Mouse (Mus musculus): ENCODE measurements around the gene Cubn. TPM values are rescaled to one million over a fixed set of nuclear protein-coding genes. Genes with fewer than 3 reads are reported as not detected.
A peak's percentile ranks its signal among the peaks of the same experiment; 100 is the strongest.

Cubn gene
- polyA plus RNA-seq, 1 experiment from 2014 or later, result 5.2 TPM

GRCm38 (mm10) chr2:13391018-13391417 lies 100.6 kb downstream of the Cubn start:
- 35% methylated on average over 3 of the region's 3 CpGs for whole genome bisulfite sequencing
- Histone ChIP-seq H3K27ac (ENCODE audit: low read depth) (no peak overlapping the region), H3K4me2 (ENCODE audit: low read length) (no peak overlapping the region), H3K36me3 (ENCODE audit: control insufficient read depth, insufficient read depth, low read length) (no peaks in the 10 kb centered on the region), H3K9ac (ENCODE audit: low read length) (no peak overlapping the region), H3K4me1 (replicated peaks; ENCODE audit: control insufficient read depth, insufficient read depth, low read length) (no peaks in the 10 kb centered on the region), H3K27me3 (replicated peaks; ENCODE audit: control insufficient read depth, insufficient read depth, low read length) (no peaks in the 10 kb centered on the region), H3K4me3 (ENCODE audit: low read depth, low read length) (no peak overlapping the region), H3K9me3 (ENCODE audit: control insufficient read depth, low read length) (no peaks in the 10 kb centered on the region)
- DNase-seq (ENCODE audit: low spot score) (no peak), ATAC-seq (replicated peaks; ENCODE audit: low FRiP score, low TSS enrichment, low read depth) (no peak)

DNA sequence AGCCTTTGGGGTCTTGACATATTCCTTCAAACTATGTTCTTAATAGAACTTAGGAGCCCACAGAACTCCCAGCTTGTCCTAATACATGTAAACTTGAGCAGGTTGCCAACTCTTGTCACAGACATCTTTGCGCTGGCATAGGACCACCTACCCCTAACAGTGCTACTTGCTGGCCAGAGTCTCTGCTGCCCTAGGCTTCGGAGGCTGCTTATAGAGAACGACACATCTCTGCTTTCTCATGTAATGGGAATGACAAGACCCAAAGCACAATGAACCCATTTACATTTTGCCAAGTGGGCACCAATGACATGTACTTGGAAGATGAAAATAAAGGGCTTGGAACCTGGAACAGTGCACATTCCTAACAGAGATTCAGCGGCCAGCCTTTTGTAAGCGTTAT lies 105.0 kb downstream of the Cubn start:
- WGBS, result 92% methylated on average over 5 of the region's 5 CpGs
- no peak overlapping the region for H3K27ac ChIP-seq (ENCODE audit: low read depth)
- no peaks in the 10 kb centered on the region for H3K27me3 ChIP-seq (replicated peaks; ENCODE audit: control insufficient read depth, insufficient read depth, low read length)
- DNase-seq (ENCODE audit: low spot score) (no peak), ATAC-seq (replicated peaks; ENCODE audit: low FRiP score, low TSS enrichment, low read depth) (no peak)
- no peak overlapping the region for H3K4me3 ChIP-seq (ENCODE audit: low read depth, low read length)
- H3K9me3 ChIP-seq (ENCODE audit: control insufficient read depth, low read length), result no peaks in the 10 kb centered on the region
- no peaks in the 10 kb centered on the region for H3K36me3 ChIP-seq (ENCODE audit: control insufficient read depth, insufficient read depth, low read length)
- H3K4me2 ChIP-seq (ENCODE audit: low read length), result no peak overlapping the region
- H3K9ac ChIP-seq (ENCODE audit: low read length), result no peak overlapping the region
- H3K4me1 ChIP-seq (replicated peaks; ENCODE audit: control insufficient read depth, insufficient read depth, low read length), result peaks cover 11% of the 10 kb centered on the region

DNA sequence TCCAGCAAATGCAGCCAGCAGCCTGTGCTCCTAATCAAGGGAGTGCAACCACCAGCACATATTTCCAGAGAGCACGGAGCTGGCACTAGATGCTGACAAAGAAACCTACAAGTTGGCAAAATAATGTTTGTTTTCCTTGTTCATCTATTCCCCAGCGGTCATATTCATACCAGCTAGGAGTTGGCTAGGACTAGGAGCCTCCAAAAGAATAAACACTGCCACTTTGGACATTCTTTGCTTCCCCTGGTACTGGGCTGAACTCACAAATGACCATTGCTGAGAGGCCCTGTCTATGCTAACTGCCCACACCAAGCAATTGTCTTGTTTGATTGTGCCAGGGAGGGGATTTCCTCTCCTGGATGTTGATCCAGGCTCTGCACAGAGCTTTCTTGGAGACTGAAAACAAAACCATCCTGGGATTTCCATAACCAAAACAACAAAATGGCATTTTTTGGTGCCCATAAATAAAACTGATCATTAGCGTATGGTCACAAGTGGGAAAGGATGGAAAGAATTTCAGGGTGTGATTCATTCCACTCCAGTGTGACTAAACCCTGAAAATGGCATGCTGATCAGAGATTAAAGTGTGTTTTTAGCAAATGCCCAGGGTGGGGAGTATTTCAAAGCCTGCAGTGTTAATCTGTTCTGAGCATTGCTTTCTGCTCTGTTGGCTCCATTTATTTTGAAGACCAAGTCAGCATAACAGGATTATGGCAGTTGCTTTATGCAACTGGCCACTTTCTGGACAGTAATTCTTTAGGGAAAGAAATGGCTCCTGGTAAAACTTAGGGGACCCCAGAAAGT lies 105.9 kb downstream of the Cubn start:
- Histone ChIP-seq H3K4me3 (ENCODE audit: low read depth, low read length) (no peak overlapping the region), H3K27me3 (replicated peaks; ENCODE audit: control insufficient read depth, insufficient read depth, low read length) (no peaks in the 10 kb centered on the region), H3K36me3 (ENCODE audit: control insufficient read depth, insufficient read depth, low read length) (no peaks in the 10 kb centered on the region), H3K9me3 (ENCODE audit: control insufficient read depth, low read length) (no peaks in the 10 kb centered on the region), H3K9ac (ENCODE audit: low read length) (no peak overlapping the region), H3K27ac (ENCODE audit: low read depth) (peak overlapping the region; percentile 48; the same call in 1 of the 2 replicates), H3K4me1 (replicated peaks; ENCODE audit: control insufficient read depth, insufficient read depth, low read length) (peaks cover 11% of the 10 kb centered on the region), H3K4me2 (ENCODE audit: low read length) (no peak overlapping the region)
- 55% methylated on average over 3 of the region's 3 CpGs for WGBS
- no peak for DNase-seq (ENCODE audit: low spot score)
- ATAC-seq (replicated peaks; ENCODE audit: low FRiP score, low TSS enrichment, low read depth), result no peak

GRCm38 (mm10) chr2:13384775-13385541 lies 106.7 kb downstream of the Cubn start:
- H3K9me3 ChIP-seq (ENCODE audit: control insufficient read depth, low read length), result no peaks in the 10 kb centered on the region
- peak; percentile 53; the same call in 1 of the 2 replicates for ATAC-seq (replicated peaks; ENCODE audit: low FRiP score, low TSS enrichment, low read depth)

DNA sequence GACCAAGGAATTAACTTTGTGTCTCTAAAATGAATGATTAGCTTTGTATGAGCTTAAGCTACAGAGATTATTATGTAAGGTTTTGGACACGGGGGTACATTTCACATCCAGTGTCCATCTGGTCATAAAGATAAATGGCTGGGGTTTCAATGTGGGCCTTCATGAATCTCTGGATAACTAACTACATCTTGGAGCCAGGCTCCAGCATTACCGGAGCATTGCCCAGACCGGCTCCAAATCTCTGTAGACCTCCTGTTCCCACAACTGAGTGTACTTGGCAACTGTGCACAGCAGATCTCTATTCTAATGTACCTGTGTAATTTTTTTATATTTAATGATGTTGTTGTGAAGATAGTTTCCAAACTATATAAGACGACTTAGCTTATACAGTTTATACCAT lies 115.4 kb downstream of the Cubn start:
- no peaks in the 10 kb centered on the region for H3K9me3 ChIP-seq (ENCODE audit: control insufficient read depth, low read length)
- DNase-seq (ENCODE audit: low spot score) (no peak), ATAC-seq (replicated peaks; ENCODE audit: low FRiP score, low TSS enrichment, low read depth) (no peak)
- H3K36me3 ChIP-seq (ENCODE audit: control insufficient read depth, insufficient read depth, low read length), result no peaks in the 10 kb centered on the region
- H3K9ac ChIP-seq (ENCODE audit: low read length), result no peak overlapping the region
- 82% methylated on average over 4 of the region's 4 CpGs for WGBS
- H3K4me1 ChIP-seq (replicated peaks; ENCODE audit: control insufficient read depth, insufficient read depth, low read length), result peaks cover 7% of the 10 kb centered on the region
- H3K4me2 ChIP-seq (ENCODE audit: low read length), result no peak overlapping the region
- H3K27me3 ChIP-seq (replicated peaks; ENCODE audit: control insufficient read depth, insufficient read depth, low read length), result no peaks in the 10 kb centered on the region
- H3K4me3 ChIP-seq (ENCODE audit: low read depth, low read length), result no peak overlapping the region
- H3K27ac ChIP-seq (ENCODE audit: low read depth), result no peak overlapping the region

More at GRCm38 (mm10) chr2:13384775-13385541, 106.7 kb downstream of the Cubn start:
- Histone ChIP-seq H3K27ac (ENCODE audit: low read depth) (peak overlapping the region; percentile 48; the same call in 1 of the 2 replicates), H3K9ac (ENCODE audit: low read length) (no peak overlapping the region), H3K4me2 (ENCODE audit: low read length) (no peak overlapping the region), H3K4me1 (replicated peaks; ENCODE audit: control insufficient read depth, insufficient read depth, low read length) (peaks cover 11% of the 10 kb centered on the region), H3K36me3 (ENCODE audit: control insufficient read depth, insufficient read depth, low read length) (no peaks in the 10 kb centered on the region), H3K4me3 (ENCODE audit: low read depth, low read length) (no peak overlapping the region), H3K27me3 (replicated peaks; ENCODE audit: control insufficient read depth, insufficient read depth, low read length) (no peaks in the 10 kb centered on the region)
- WGBS, result 29% methylated on average over 4 of the region's 4 CpGs
- DNase-seq (ENCODE audit: low spot score), result no peak

DNA sequence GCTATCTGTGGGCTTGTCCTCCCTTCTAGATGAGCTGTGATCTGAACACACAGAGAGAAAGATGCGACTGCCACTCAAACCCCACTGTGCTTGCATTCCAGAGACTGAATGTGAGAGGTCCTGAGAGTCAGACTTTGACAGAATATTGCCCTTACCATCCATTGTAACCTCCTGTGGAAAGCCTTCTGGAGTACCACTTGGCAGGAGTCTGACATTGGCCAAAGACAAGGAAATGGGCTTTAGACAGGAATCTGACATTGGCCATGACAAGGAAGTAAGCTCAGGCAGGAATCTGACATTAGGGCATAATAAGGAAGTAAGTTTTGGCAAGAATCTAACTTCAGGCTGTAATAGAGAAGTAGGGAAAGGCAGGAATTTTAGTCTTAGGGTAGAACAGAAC lies 118.3 kb downstream of the Cubn start:
- DNase-seq (ENCODE audit: low spot score) (no peak), ATAC-seq (replicated peaks; ENCODE audit: low FRiP score, low TSS enrichment, low read depth) (no peak)
- Histone ChIP-seq H3K4me3 (ENCODE audit: low read depth, low read length) (no peak overlapping the region), H3K4me2 (ENCODE audit: low read length) (no peak overlapping the region), H3K27ac (ENCODE audit: low read depth) (peak overlapping the region; percentile 91), H3K9me3 (ENCODE audit: control insufficient read depth, low read length) (no peaks in the 10 kb centered on the region), H3K36me3 (ENCODE audit: control insufficient read depth, insufficient read depth, low read length) (no peaks in the 10 kb centered on the region), H3K4me1 (replicated peaks; ENCODE audit: control insufficient read depth, insufficient read depth, low read length) (peaks cover 10% of the 10 kb centered on the region), H3K27me3 (replicated peaks; ENCODE audit: control insufficient read depth, insufficient read depth, low read length) (no peaks in the 10 kb centered on the region), H3K9ac (ENCODE audit: low read length) (no peak overlapping the region)
- WGBS, result 63% methylated on average over 1 of the region's 1 CpGs

GRCm38 (mm10) chr2:13372825-13373224 lies 118.8 kb downstream of the Cubn start:
- no peak overlapping the region for H3K4me3 ChIP-seq (ENCODE audit: low read depth, low read length)
- DNase-seq (ENCODE audit: low spot score) (no peak), ATAC-seq (replicated peaks; ENCODE audit: low FRiP score, low TSS enrichment, low read depth) (no peak)
- WGBS, result 34% methylated on average over 3 of the region's 3 CpGs
- H3K27me3 ChIP-seq (replicated peaks; ENCODE audit: control insufficient read depth, insufficient read depth, low read length), result no peaks in the 10 kb centered on the region
- H3K36me3 ChIP-seq (ENCODE audit: control insufficient read depth, insufficient read depth, low read length), result no peaks in the 10 kb centered on the region
- H3K4me2 ChIP-seq (ENCODE audit: low read length), result no peak overlapping the region; the same call in 1 of the 2 replicates
- no peaks in the 10 kb centered on the region for H3K9me3 ChIP-seq (ENCODE audit: control insufficient read depth, low read length)
- peaks cover 10% of the 10 kb centered on the region for H3K4me1 ChIP-seq (replicated peaks; ENCODE audit: control insufficient read depth, insufficient read depth, low read length)
- no peak overlapping the region for H3K9ac ChIP-seq (ENCODE audit: low read length)
- peak overlapping the region; percentile 91 for H3K27ac ChIP-seq (ENCODE audit: low read depth)

DNA sequence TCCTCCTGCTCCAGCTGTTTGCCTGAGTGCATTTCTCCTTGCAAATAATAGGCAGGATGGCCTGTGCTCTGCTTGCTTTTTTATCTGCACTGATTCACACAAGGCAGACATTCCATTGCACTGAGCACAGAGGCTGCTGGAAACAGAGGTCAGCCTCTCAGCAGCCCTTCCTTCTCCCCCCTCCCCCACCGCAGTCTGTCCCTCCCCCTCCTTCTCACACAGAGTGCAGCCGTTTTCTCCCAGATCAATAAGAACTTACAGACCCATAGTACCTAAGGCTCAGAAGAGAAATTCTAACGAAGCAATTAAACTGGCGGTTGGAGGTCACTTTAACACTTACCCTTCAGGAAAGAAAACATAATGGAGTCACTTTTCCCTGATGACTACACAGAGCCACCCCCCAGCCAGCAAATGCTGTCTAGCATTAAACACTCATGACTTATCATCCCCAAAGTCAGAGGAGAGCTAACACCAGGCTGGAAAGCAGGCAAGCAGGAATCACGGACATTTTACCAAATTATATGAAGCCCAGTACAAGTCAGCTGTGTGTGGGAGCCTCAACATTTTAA lies 119.3 kb downstream of the Cubn start:
- DNase-seq (ENCODE audit: low spot score), result peak; percentile 60
- Histone ChIP-seq H3K4me3 (ENCODE audit: low read depth, low read length) (no peak overlapping the region), H3K4me2 (ENCODE audit: low read length) (peak overlapping the region; percentile 22; the same call in 1 of the 2 replicates), H3K27me3 (replicated peaks; ENCODE audit: control insufficient read depth, insufficient read depth, low read length) (no peaks in the 10 kb centered on the region), H3K27ac (ENCODE audit: low read depth) (peak overlapping the region; percentile 91), H3K9ac (ENCODE audit: low read length) (no peak overlapping the region), H3K4me1 (replicated peaks; ENCODE audit: control insufficient read depth, insufficient read depth, low read length) (peaks cover 10% of the 10 kb centered on the region), H3K9me3 (ENCODE audit: control insufficient read depth, low read length) (no peaks in the 10 kb centered on the region), H3K36me3 (ENCODE audit: control insufficient read depth, insufficient read depth, low read length) (no peaks in the 10 kb centered on the region)
- 0% methylated on average over 5 of the region's 5 CpGs for WGBS
- peak; percentile 94 for ATAC-seq (replicated peaks; ENCODE audit: low FRiP score, low TSS enrichment, low read depth)
